Mouse (Mus musculus) frontal cortex, postnatal 36 days (tissue): ENCODE results near the gene Ndrg2.

Experiments
- DNase-seq, 2 experiments: peaks; one replicate each; pipeline ENCODE4 v3.0.0; 2022; ENCODE audit warnings: low spot score in 2 of 2

Gene Ndrg2

GRCm38 (mm10) chr14:51913062-51913959 lies 647 bp downstream of the Ndrg2 start:
- peak; percentile 44 to 58 for DNase-seq

GRCm38 (mm10) chr14:51912391-51913061 lies 1.4 kb downstream of the Ndrg2 start:
- DNase-seq = no peak

- DNase-seq = no peak
These were observed 2.7 kb downstream of the Ndrg2 start for GRCm38 (mm10) chr14:51911301-51911700.

- DNase-seq = no peak
These were observed 7.9 kb downstream of the Ndrg2 start for GRCm38 (mm10) chr14:51906102-51906501.

- no peak for DNase-seq
These were observed 9.3 kb downstream of the Ndrg2 start for GRCm38 (mm10) chr14:51904706-51905105.

- no peak for DNase-seq
These were observed 10.2 kb downstream of the Ndrg2 start for GRCm38 (mm10) chr14:51903782-51904181.

GRCm38 (mm10) chr14:51902806-51903710 lies 10.9 kb downstream of the Ndrg2 start:
- peak; percentile 75 for DNase-seq

- DNase-seq = no peak
These were observed 14.6 kb downstream of the Ndrg2 start for GRCm38 (mm10) chr14:51899351-51899750.

GRCm38 (mm10) chr14:51896539-51897170 lies 17.3 kb downstream of the Ndrg2 start:
- no peak for DNase-seq

- DNase-seq = no peak
These were observed 17.9 kb downstream of the Ndrg2 start for GRCm38 (mm10) chr14:51896019-51896418.

- no peak for DNase-seq
These were observed 18.9 kb downstream of the Ndrg2 start for GRCm38 (mm10) chr14:51895071-51895470.

GRCm38 (mm10) chr14:51893809-51894208 lies 20.1 kb downstream of the Ndrg2 start:
- no peak for DNase-seq

GRCm38 (mm10) chr14:51893094-51893794 lies 20.7 kb downstream of the Ndrg2 start:
- no peak for DNase-seq

GRCm38 (mm10) chr14:51892191-51892939 lies 21.6 kb downstream of the Ndrg2 start, which contains the start of gene Slc39a2:
Gene Slc39a2 (plus strand): TSS chr14:51892889.
- DNase-seq = no peak

GRCm38 (mm10) chr14:51889833-51890232 lies 24.1 kb downstream of the Ndrg2 start:
- DNase-seq = no peak

- no peak for DNase-seq
These were observed 27.9 kb downstream of the Ndrg2 start for GRCm38 (mm10) chr14:51886051-51886450.

GRCm38 (mm10) chr14:51884598-51885331 lies 29.2 kb downstream of the Ndrg2 start, which contains the start of gene Mettl17:
Gene Mettl17 (plus strand): TSS chr14:51884842.
- DNase-seq = peak; percentile 86 to 93

GRCm38 (mm10) chr14:51884031-51884544 lies 29.9 kb downstream of the Ndrg2 start:
- no peak for DNase-seq

- DNase-seq = peak; percentile 30 to 79
These were observed 30.4 kb downstream of the Ndrg2 start for GRCm38 (mm10) chr14:51883527-51884030.
